11 mouse cellular contexts compared by ENCODE assay signal in genomic region chr3:153248029-153248428, GRCm38 (mm10).
DNase-seq lines count a peak whose midpoint lies in the region; TF ChIP-seq lines count a peak whose summit lies in the region.
"Had no signal": no experiment of that assay in that cellular context is flagged by ENCODE, and none has a peak within 500 bp of the region (broad histone marks: within the 10 kb centered on the region; RNA-seq: fewer than 3 reads in every experiment).

No protein-coding gene starts in this region.

- intact Hi-C loops in left cerebral cortex, adult 2 months (cut with DNase I): loop anchor here (10.0 kb wide), 2 partner anchors 407 to 463 kb away; no protein-coding TSS in a partner anchor

- no peak overlapping the region for H3K27ac ChIP-seq in left cerebral cortex, adult 2 months
- H3K27ac ChIP-seq: kidney, embryonic 15.5 days; macrophage; stomach, embryonic 15.5 days had no signal

- H3K4me3 ChIP-seq in left cerebral cortex, adult 2 months: no peak overlapping the region
- H3K4me3 ChIP-seq: kidney, embryonic 15.5 days; stomach, embryonic 15.5 days had no signal

- TF ChIP-seq CTCF in left cerebral cortex, adult 2 months (IDR thresholded peaks at IDR 0.05): peak; percentile 38

- DNase-seq in embryo, embryonic 10 days (ENCODE audit: low spot score): peak; percentile 33
- DNase-seq in embryo, embryonic 9.5 days (ENCODE audit: extremely low spot score): no peak
- DNase-seq in left cerebral cortex, adult 2 months (ENCODE audit: extremely low spot score in 1 of 2, low spot score in 2 of 2): no peak
- no peak for DNase-seq in left cerebral cortex, adult 8-10 months (ENCODE audit: low spot score in 2 of 2)
- peak; percentile 47 for DNase-seq in thymus, postnatal 4 days
- no peak for DNase-seq in thymus, postnatal 25 days
- peak; percentile 53 for DNase-seq in testis, postnatal 10 days (ENCODE audit: low spot score)
- DNase-seq in neural tube, embryonic 10.5 days (ENCODE audit: extremely low spot score, low spot score): no peak

Comparison
In these comparisons a context has a peak if more than half of its experiments do, and no peak if none do; other contexts are left out.
1. DNase-seq: peak in embryo, embryonic 10 days (single experiment), thymus, postnatal 4 days (single experiment) and testis, postnatal 10 days (single experiment); none in embryo, embryonic 9.5 days (single experiment), left cerebral cortex, adult 2 months (0 of 2), left cerebral cortex, adult 8-10 months (0 of 2), thymus, postnatal 25 days (single experiment) and neural tube, embryonic 10.5 days (single experiment).